Mouse (Mus musculus) ES-E14 (cell line): ENCODE results near the gene Ifnz.

Experiments
- ZC3H11A ChIP-seq: IDR thresholded peaks from 2 replicates; pipeline ENCODE4 v1.6.1; 2012; ENCODE audit warnings: low read depth, mild to moderate bottlenecking, inconsistent platforms, low read length, borderline replicate concordance
- ZNF384 ChIP-seq: IDR thresholded peaks from 2 replicates; pipeline ENCODE4 v1.6.1; 2012; ENCODE audit warnings: low read depth, low read length, inconsistent platforms

- TF ChIP-seq ZNF384 (no peak), ZC3H11A (no peak)
Measured at GRCm38 (mm10) chr4:88744207-88744606, 37.7 kb upstream of the Ifnz start.
